Mouse (Mus musculus) liver, embryonic 13.5 days (tissue): ENCODE data around the gene Agrn. TPM values are rescaled to one million over a fixed set of nuclear protein-coding genes. Genes with fewer than 3 reads are reported as not detected.

ENCODE experiments used
- ATAC-seq: fragments of 200-750 bp; cut with Nextera tagmentation; 2 replicates; pipeline ENCODE4 v1.8.0; 2017; ENCODE audit warnings: low read depth, mild to moderate bottlenecking, moderate number of reproducible peaks, moderate library complexity
- DNase-seq: peaks from one replicate; pipeline ENCODE4 v3.0.0; 2022
- H3K27ac ChIP-seq: fragments of 300-500 bp; sonication (generic); 2 replicates; pipeline ENCODE4 v1.5.1; 2015; ENCODE audit warnings: moderate library complexity, mild to moderate bottlenecking, inconsistent platforms
- H3K27me3 ChIP-seq: fragments of 300-500 bp; sonication (generic); 2 replicates; pipeline ENCODE4 v1.6.1; 2015; ENCODE audit warnings: mild to moderate bottlenecking, inconsistent platforms
- H3K36me3 ChIP-seq: fragments of 300-500 bp; sonication (generic); 2 replicates; pipeline ENCODE4 v1.6.1; 2015; ENCODE audit warnings: mild to moderate bottlenecking, inconsistent platforms
- H3K4me1 ChIP-seq: fragments of 300-500 bp; sonication (generic); replicated peaks from 2 replicates; pipeline ENCODE4 v1.6.1; 2015; ENCODE audit warnings: inconsistent platforms
- H3K4me2 ChIP-seq: fragments of 300-500 bp; sonication (generic); 2 replicates; pipeline ENCODE4 v1.6.1; 2015; ENCODE audit warnings: inconsistent platforms, mild to moderate bottlenecking, moderate library complexity
- H3K4me3 ChIP-seq: fragments of 300-500 bp; sonication (generic); replicated peaks from 2 replicates; pipeline ENCODE4 v1.5.1; 2015; ENCODE audit warnings: mild to moderate bottlenecking, inconsistent platforms
- H3K9ac ChIP-seq: fragments of 300-500 bp; sonication (generic); 2 replicates; pipeline ENCODE4 v1.6.1; 2015; ENCODE audit warnings: mild to moderate bottlenecking, inconsistent platforms
- H3K9me3 ChIP-seq: fragments of 300-500 bp; sonication (generic); replicated peaks from 2 replicates; pipeline ENCODE4 v1.6.1; 2016; ENCODE audit warnings: inconsistent platforms
- WGBS: fragments of 180-500 bp; shearing (Covaris S2); methylation state at CpG from one replicate; pipeline ENCODE4 v1.1.7; 2015; ENCODE audit not compliant: insufficient replicate concordance; 5-methylcytosine and 5-hydroxymethylcytosine counted together
- polyA plus RNA-seq: library from polyadenylated mRNA; unstranded; fragments of >200 nt; fragmentation: Nextera tagmentation; extraction: Ambion mirVana; gene quantifications from 2 replicates; pipeline ENCODE4 v1.2.1, GENCODE M21; 2015

Agrn gene
- polyA plus RNA-seq, 1 experiment from 2014 or later: 8.5 TPM

DNA sequence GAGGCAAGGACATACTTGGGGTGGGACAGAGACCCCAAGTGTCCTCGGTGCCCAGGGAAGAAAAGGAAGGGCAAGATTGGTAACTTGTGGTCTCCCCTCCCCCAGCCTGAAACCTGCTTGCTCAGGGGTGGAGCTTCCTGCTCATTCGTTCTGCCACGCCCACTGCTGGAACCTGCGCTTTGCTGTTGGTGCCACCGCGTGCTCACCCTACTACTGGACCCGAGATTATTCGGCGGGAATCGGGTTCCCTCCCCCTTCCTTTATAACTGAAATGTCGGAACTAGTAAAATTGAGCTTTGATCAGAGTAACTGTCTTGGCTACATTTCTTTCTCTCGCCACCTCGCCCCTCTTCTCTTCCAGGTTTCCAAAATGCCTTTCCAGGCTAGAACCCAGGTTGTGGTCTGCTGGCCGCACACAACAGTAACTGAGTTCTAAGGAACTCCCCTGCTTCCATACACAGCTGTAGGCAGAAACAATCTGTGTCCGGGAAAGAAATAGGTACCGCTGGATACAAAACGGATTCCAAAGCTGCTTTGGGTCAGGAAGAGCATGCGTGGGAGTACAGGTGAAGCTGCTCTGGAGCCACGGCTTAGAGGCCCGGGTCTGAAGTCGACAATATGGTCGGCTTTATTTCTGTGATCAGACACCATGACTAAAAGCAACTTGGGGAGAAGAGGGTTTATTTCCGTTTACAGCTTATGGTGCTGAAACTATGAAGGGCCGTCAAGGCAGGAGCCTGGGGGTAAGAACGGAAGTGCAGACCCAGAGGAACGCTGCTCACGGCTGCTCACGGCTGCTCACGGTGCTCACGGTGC lies 60.8 kb downstream of the Agrn start:
- H3K27me3 ChIP-seq: no peaks in the 10 kb centered on the region
- H3K27ac ChIP-seq: no peak overlapping the region
- no peak overlapping the region for H3K4me2 ChIP-seq
- H3K4me1 ChIP-seq: peaks cover 6% of the 10 kb centered on the region
- no peak for ATAC-seq
- 85% methylated on average over 30 of the region's 30 CpGs for WGBS
- no peak overlapping the region for H3K9ac ChIP-seq
- no peaks in the 10 kb centered on the region for H3K36me3 ChIP-seq
- no peak for DNase-seq
- no peak overlapping the region for H3K4me3 ChIP-seq
- peaks cover 13% of the 10 kb centered on the region for H3K9me3 ChIP-seq

DNA sequence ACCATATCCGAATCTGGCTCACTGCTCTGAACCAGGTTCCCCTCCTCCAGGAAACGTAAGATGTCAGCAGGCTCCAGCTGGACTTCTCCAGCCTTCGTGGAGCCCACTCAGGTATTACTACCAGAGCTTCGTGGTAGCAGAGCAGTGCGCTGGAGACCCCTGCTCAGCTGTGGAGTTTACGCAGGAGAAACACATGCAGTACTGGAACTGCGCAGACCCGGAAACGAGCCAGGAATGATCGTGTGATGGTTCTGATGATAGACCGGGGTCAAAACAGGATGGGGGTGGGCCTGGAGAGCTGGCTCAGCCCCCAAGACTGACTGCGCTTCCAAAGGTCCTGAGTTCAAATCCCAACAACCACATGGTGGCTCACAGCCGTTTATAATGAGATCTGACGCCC lies 61.5 kb downstream of the Agrn start:
- no peak for ATAC-seq
- WGBS: 82% methylated on average over 14 of the region's 14 CpGs

DNA sequence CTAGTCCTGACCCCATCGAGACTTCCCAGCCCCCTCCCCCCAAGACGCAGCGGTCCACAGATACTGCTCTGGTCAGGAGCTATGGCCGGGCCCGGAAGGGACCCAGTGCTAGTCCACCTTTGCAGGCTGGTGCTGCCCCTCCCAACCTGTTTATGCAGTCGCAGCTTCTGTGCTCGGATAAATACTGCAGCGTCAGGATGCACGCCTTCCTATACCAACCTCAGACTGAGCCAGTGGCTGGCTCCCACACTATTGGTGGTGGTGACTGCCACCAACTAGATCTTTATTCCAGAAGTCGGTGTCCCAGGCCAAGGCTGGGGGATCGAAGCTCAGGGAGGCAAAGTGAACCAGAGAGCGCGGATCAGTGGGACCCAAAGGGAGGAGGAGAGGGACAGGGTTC lies 62.2 kb downstream of the Agrn start:
- no peak overlapping the region for H3K27ac ChIP-seq
- 85% methylated on average over 13 of the region's 13 CpGs for WGBS
- DNase-seq: no peak
- H3K4me1 ChIP-seq: peaks cover 6% of the 10 kb centered on the region
- no peaks in the 10 kb centered on the region for H3K27me3 ChIP-seq
- H3K4me3 ChIP-seq: no peak overlapping the region
- H3K36me3 ChIP-seq: no peaks in the 10 kb centered on the region
- H3K9ac ChIP-seq: no peak overlapping the region
- H3K4me2 ChIP-seq: no peak overlapping the region
- peaks cover 13% of the 10 kb centered on the region for H3K9me3 ChIP-seq
- ATAC-seq: no peak

More for the DNA sequence above, 61.5 kb downstream of the Agrn start:
- DNase-seq: no peak
- Histone ChIP-seq H3K27me3 (no peaks in the 10 kb centered on the region), H3K4me2 (no peak overlapping the region), H3K9ac (no peak overlapping the region), H3K27ac (no peak overlapping the region), H3K36me3 (no peaks in the 10 kb centered on the region), H3K4me3 (no peak overlapping the region), H3K4me1 (peaks cover 6% of the 10 kb centered on the region), H3K9me3 (peaks cover 13% of the 10 kb centered on the region)

DNA sequence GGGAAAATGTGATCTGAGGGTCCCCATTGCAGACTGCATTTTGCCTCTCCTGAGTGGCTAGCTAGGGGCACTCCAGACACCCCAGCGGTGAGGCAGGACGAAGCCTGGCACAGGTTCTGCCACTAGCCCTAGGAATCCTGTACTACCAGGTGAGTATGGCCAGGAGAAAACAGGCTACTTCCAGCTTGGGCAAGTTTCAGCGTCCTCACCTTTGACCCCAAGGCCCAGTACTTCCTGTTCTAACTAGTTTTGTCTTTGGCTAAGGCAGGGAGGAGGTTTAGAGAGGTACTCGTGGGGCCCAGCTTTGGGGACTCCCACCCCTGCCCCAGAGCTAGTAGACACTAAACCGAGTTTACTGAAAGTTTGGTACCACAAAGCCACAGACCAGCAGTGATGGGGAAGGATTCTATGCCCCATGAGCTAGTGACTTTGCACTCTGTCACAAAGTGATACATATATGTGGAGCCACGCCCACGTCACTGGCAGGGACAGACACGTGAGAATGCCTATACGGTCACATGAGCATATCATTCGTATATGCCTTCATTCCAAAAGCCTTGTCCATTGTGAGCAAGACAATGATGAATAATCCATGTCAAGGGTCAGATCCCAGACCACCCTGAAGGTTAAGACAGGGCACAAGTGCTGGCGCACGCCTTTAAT lies 63.2 kb downstream of the Agrn start:
- 64% methylated on average over 12 of the region's 12 CpGs for WGBS
- no peak for ATAC-seq

GRCm38 (mm10) chr4:156133334-156133733 lies 64.0 kb downstream of the Agrn start:
- ATAC-seq: no peak
- WGBS: 56% methylated on average over 5 of the region's 5 CpGs
- Histone ChIP-seq H3K27me3 (no peaks in the 10 kb centered on the region), H3K9ac (no peak overlapping the region), H3K9me3 (peaks cover 8% of the 10 kb centered on the region; the same call in 1 of the 2 replicates), H3K4me2 (no peak overlapping the region), H3K36me3 (no peaks in the 10 kb centered on the region), H3K27ac (no peak overlapping the region), H3K4me1 (peaks cover 6% of the 10 kb centered on the region), H3K4me3 (no peak overlapping the region)
- DNase-seq: no peak

More for the DNA sequence above, 63.2 kb downstream of the Agrn start:
- peaks cover 6% of the 10 kb centered on the region for H3K4me1 ChIP-seq
- H3K27ac ChIP-seq: no peak overlapping the region
- H3K27me3 ChIP-seq: no peaks in the 10 kb centered on the region
- no peak overlapping the region for H3K4me2 ChIP-seq
- no peak overlapping the region for H3K4me3 ChIP-seq
- H3K36me3 ChIP-seq: no peaks in the 10 kb centered on the region
- no peak overlapping the region for H3K9ac ChIP-seq
- no peak for DNase-seq
- H3K9me3 ChIP-seq: peaks cover 13% of the 10 kb centered on the region

- WGBS: 75% methylated on average over 10 of the region's 10 CpGs
- Histone ChIP-seq H3K9ac (no peak overlapping the region), H3K4me1 (peaks cover 13% of the 10 kb centered on the region), H3K27ac (no peak overlapping the region), H3K27me3 (no peaks in the 10 kb centered on the region), H3K4me2 (no peak overlapping the region), H3K36me3 (peaks cover 6% of the 10 kb centered on the region), H3K9me3 (no peaks in the 10 kb centered on the region), H3K4me3 (no peak overlapping the region)
- ATAC-seq: no peak
- DNase-seq: no peak
Observed at GRCm38 (mm10) chr4:156130940-156131339, 66.3 kb downstream of the Agrn start.

DNA sequence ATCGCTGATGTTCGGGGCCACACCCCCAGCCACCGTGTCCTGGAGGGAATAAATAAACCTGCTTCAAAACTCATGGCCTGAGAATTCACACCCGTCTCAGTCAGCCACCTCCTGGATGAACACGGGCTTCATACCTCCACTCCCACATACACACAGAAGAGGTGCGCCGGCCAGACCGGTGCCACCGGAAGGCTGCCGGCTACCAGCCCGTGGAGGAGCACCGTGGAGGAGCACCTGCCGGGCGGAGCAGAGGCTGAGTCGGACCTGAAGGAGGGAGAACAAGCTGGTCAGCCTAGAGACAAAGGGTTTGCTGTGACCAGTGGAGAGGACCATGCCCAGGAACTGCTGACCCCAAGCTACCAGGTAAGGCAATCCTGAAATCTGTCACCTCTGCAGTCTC lies 66.9 kb downstream of the Agrn start, which contains the start of gene Rnf223:
Gene Rnf223 (plus strand): TSS at position 78 of the 400 bp plus-strand sequence.
- WGBS: 74% methylated on average over 15 of the region's 15 CpGs

GRCm38 (mm10) chr4:156128746-156129145 lies 68.5 kb downstream of the Agrn start:
- no peaks in the 10 kb centered on the region for H3K27me3 ChIP-seq
- no peak overlapping the region for H3K4me2 ChIP-seq
- peaks cover 20% of the 10 kb centered on the region for H3K4me1 ChIP-seq
- no peak overlapping the region for H3K4me3 ChIP-seq
- DNase-seq (no peak), ATAC-seq (no peak)
- H3K9me3 ChIP-seq: no peaks in the 10 kb centered on the region
- H3K9ac ChIP-seq: no peak overlapping the region
- WGBS: 62% methylated on average over 5 of the region's 5 CpGs
- peaks cover 27% of the 10 kb centered on the region for H3K36me3 ChIP-seq
- H3K27ac ChIP-seq: no peak overlapping the region

More for the DNA sequence above, 66.9 kb downstream of the Agrn start, which contains the start of gene Rnf223:
- H3K4me3 ChIP-seq: no peak within 1 kb of the TSS
- H3K36me3 ChIP-seq: peaks cover 11% of the 10 kb centered on the region
- no peak within 1 kb of the TSS for H3K27ac ChIP-seq
- no peak within 1 kb of the TSS for H3K4me2 ChIP-seq
- no peaks in the 10 kb centered on the region for H3K27me3 ChIP-seq
- no peak within 1 kb of the TSS for H3K9ac ChIP-seq
- peaks cover 14% of the 10 kb centered on the region for H3K4me1 ChIP-seq
- no peak for ATAC-seq
- H3K9me3 ChIP-seq: no peaks in the 10 kb centered on the region
- DNase-seq: no peak

GRCm38 (mm10) chr4:156126841-156127240 lies 70.4 kb downstream of the Agrn start:
- ATAC-seq (no peak), DNase-seq (no peak)
- no peaks in the 10 kb centered on the region for H3K27me3 ChIP-seq
- H3K4me1 ChIP-seq: peaks cover 18% of the 10 kb centered on the region
- no peak overlapping the region for H3K4me2 ChIP-seq
- 73% methylated on average over 7 of the region's 7 CpGs for WGBS
- no peaks in the 10 kb centered on the region for H3K9me3 ChIP-seq
- no peak overlapping the region for H3K9ac ChIP-seq
- no peak overlapping the region for H3K27ac ChIP-seq
- peaks cover 46% of the 10 kb centered on the region for H3K36me3 ChIP-seq
- no peak overlapping the region for H3K4me3 ChIP-seq

DNA sequence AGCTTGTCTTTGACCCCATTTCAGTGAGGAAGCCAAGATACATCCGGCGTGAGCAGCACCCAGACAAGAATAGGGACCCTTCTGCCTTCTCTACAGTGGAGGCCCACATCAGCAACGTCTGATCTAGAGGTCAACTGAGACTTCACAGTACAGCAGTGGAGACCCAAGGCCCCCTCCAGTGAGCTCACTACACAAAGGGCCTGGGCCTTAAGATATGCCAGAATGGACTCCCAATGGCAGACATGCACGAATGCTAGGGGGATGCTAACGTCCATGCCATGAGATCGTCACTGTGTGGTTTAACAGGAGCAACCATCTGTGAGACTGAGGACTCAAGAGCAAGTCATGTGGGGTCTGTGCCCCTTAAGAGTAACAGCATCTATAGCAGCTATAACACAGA lies 71.9 kb downstream of the Agrn start:
- Histone ChIP-seq H3K4me2 (no peak overlapping the region), H3K4me3 (no peak overlapping the region), H3K27me3 (no peaks in the 10 kb centered on the region), H3K9ac (no peak overlapping the region), H3K9me3 (no peaks in the 10 kb centered on the region), H3K36me3 (peaks cover 60% of the 10 kb centered on the region), H3K4me1 (peaks cover 18% of the 10 kb centered on the region), H3K27ac (no peak overlapping the region)
- WGBS: 84% methylated on average over 6 of the region's 6 CpGs
- DNase-seq (no peak), ATAC-seq (no peak)

DNA sequence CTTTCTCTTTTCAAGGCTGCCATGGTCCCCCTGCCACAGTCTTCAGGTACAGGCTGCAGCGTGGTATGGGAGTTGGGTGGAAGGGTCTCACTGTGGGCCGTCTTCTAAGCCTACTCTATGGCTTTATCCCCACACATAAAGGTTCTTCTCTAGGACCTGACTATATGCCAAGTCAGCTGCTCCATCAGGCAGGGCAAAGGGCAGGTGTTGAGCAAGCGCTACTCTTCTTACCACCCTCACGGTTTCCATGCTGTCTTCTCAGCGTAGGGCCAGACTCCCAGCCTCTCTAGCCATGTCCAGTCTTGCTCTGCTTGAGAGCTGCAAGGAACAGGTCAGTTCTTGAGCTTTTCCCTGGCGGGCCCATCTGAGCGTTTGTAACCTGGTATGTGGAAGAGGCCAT lies 73.2 kb downstream of the Agrn start:
- DNase-seq (no peak), ATAC-seq (no peak)
- H3K27me3 ChIP-seq: no peaks in the 10 kb centered on the region
- no peaks in the 10 kb centered on the region for H3K9me3 ChIP-seq
- H3K27ac ChIP-seq: no peak overlapping the region
- peaks cover 18% of the 10 kb centered on the region for H3K4me1 ChIP-seq
- H3K9ac ChIP-seq: no peak overlapping the region
- H3K4me3 ChIP-seq: no peak overlapping the region
- no peak overlapping the region for H3K4me2 ChIP-seq
- 79% methylated on average over 7 of the region's 7 CpGs for WGBS
- H3K36me3 ChIP-seq: peaks cover 74% of the 10 kb centered on the region
